Mouse (Mus musculus): ENCODE data around the gene Masp2. TPM values are rescaled to one million over a fixed set of nuclear protein-coding genes. Genes with fewer than 3 reads are reported as not detected.

The Masp2 gene
- polyA plus RNA-seq, 1 experiment from 2014 or later, result not detected

- WGBS, result 96% methylated on average over 3 of the region's 3 CpGs
- DNase-seq (ENCODE audit: low spot score) (no peak), ATAC-seq (replicated peaks; ENCODE audit: low FRiP score, low read depth) (no peak)
- H3K27ac ChIP-seq, result no peak overlapping the region
- H3K4me3 ChIP-seq (replicated peaks; ENCODE audit: low read depth, low read length), result no peak overlapping the region
- H3K9ac ChIP-seq (ENCODE audit: low read depth, low read length), result no peak overlapping the region
- no peak overlapping the region for H3K4me2 ChIP-seq (ENCODE audit: low read length)
- 0 out of 2 replicates have a peak, but pooled peaks cover 2% of the 10 kb centered on the region for H3K4me1 ChIP-seq (replicated peaks; ENCODE audit: insufficient read depth, low read length)
- H3K27me3 ChIP-seq (ENCODE audit: insufficient read depth, low read length), result no peaks in the 10 kb centered on the region
- peaks cover 33% of the 10 kb centered on the region for H3K36me3 ChIP-seq (ENCODE audit: insufficient read depth, low read length)
- TF ChIP-seq CTCF (IDR thresholded peaks at IDR 0.05; ENCODE audit: low read depth), result no peak
- H3K9me3 ChIP-seq (replicated peaks; ENCODE audit: low read length), result no peaks in the 10 kb centered on the region
Observed at GRCm38 (mm10) chr4:148596731-148597130, 5.6 kb upstream of the Masp2 start.

DNA sequence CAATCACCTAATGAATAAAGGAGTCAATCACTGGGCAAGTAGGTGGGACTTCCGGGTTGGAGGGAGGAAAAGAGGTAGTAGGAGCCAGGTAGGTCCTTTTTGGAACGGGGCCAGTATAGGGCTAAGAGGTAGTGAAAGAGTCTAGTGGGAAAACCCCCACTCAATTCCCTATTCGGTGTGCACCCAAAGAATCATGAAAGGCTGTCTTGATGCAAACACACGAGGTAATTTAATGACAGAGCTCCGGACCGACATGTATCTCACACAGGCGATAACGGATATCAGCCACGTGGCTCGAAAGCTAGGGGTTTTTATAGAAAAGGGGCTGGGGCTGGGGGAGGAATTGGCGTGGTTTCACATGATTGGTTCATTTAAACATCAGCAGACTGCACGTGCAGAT is 3.5 kb upstream of the Masp2 start:
- Histone ChIP-seq H3K9ac (ENCODE audit: low read depth, low read length) (no peak overlapping the region), H3K4me3 (replicated peaks; ENCODE audit: low read depth, low read length) (no peak overlapping the region), H3K4me1 (replicated peaks; ENCODE audit: insufficient read depth, low read length) (no peaks in the 10 kb centered on the region), H3K4me2 (ENCODE audit: low read length) (no peak overlapping the region), H3K36me3 (ENCODE audit: insufficient read depth, low read length) (peaks cover 28% of the 10 kb centered on the region), H3K9me3 (replicated peaks; ENCODE audit: low read length) (no peaks in the 10 kb centered on the region), H3K27ac (no peak overlapping the region), H3K27me3 (ENCODE audit: insufficient read depth, low read length) (no peaks in the 10 kb centered on the region)
- WGBS, result 94% methylated on average over 12 of the region's 12 CpGs
- no peak for TF ChIP-seq CTCF (IDR thresholded peaks at IDR 0.05; ENCODE audit: low read depth)
- ATAC-seq (replicated peaks; ENCODE audit: low FRiP score, low read depth), result no peak
- DNase-seq (ENCODE audit: low spot score), result no peak

DNA sequence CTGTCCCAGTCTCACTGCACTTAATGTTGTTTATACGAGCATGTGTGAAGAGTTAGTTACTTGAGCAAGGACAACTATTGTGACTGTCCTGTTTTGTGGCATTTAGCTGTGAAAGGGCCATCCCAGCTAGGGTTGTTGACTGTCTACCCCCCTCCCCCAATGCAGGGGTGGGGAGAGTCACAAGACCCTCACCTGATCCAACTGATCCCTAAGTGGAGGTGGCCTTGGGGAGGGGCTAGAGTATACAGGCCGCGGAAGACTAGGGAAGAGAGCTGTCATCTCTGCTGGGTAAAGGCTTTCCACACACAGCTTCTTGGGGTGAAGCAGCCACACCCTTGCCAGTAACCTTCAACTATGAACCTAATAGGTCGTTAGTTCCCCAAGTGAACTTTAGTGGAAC is 2.0 kb upstream of the Masp2 start:
- ATAC-seq (replicated peaks; ENCODE audit: low FRiP score, low read depth) (no peak), DNase-seq (ENCODE audit: low spot score) (no peak)
- no peaks in the 10 kb centered on the region for H3K4me1 ChIP-seq (replicated peaks; ENCODE audit: insufficient read depth, low read length)
- no peak overlapping the region for H3K27ac ChIP-seq
- no peaks in the 10 kb centered on the region for H3K27me3 ChIP-seq (ENCODE audit: insufficient read depth, low read length)
- TF ChIP-seq CTCF (IDR thresholded peaks at IDR 0.05; ENCODE audit: low read depth), result no peak
- H3K4me2 ChIP-seq (ENCODE audit: low read length), result no peak overlapping the region
- H3K36me3 ChIP-seq (ENCODE audit: insufficient read depth, low read length), result peaks cover 13% of the 10 kb centered on the region; the same call in 1 of the 2 replicates
- no peak overlapping the region for H3K4me3 ChIP-seq (replicated peaks; ENCODE audit: low read depth, low read length)
- H3K9me3 ChIP-seq (replicated peaks; ENCODE audit: low read length), result no peaks in the 10 kb centered on the region
- no peak overlapping the region for H3K9ac ChIP-seq (ENCODE audit: low read depth, low read length)
- WGBS, result 83% methylated on average over 4 of the region's 4 CpGs

GRCm38 (mm10) chr4:148601871-148602270 is 483 bp upstream of the Masp2 start:
- H3K4me1 ChIP-seq (replicated peaks; ENCODE audit: insufficient read depth, low read length), result no peaks in the 10 kb centered on the region
- ATAC-seq (replicated peaks; ENCODE audit: low FRiP score, low read depth), result no peak
- TF ChIP-seq CTCF (IDR thresholded peaks at IDR 0.05; ENCODE audit: low read depth), result no peak

DNA sequence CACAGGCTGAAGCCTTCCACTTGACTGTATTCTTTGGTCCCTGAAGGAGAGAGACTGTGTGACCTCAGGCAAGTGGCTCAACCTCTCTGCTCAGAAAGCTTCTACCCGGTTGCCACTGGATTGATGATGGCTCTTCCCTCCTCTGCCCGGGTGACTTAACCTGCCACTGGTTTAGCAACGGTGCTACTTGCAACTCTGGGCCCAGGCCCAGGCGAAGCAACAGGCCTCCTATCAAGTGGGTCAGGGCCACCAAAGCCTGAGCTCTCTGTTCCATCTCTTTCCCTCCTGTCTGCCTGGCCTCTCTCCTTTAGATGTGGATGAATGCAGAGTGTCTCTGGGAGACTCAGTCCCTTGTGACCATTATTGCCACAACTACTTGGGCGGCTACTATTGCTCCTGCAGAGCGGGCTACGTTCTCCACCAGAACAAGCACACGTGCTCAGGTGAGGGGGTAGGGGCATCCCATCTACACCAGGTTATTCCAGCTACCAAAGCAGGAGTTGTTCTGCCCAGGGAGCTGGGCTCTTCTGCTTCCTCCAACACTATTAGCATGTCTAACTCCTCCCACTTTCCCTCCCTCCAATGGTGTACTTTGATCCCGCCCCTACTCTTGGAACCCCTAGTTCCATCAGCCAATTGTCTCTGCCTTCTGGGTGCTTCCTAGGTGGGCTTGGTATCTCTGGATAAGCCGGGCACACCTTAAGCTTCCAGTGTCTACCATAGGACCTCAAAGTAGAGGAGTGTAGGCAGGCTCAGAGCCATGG is 1.2 kb downstream of the Masp2 start:
- H3K36me3 ChIP-seq (ENCODE audit: insufficient read depth, low read length), result 0 out of 2 replicates have a peak, but pooled peaks cover 1% of the 10 kb centered on the region
- ATAC-seq (replicated peaks; ENCODE audit: low FRiP score, low read depth) (no peak), DNase-seq (ENCODE audit: low spot score) (no peak)
- H3K4me3 ChIP-seq (replicated peaks; ENCODE audit: low read depth, low read length), result no peak overlapping the region
- no peaks in the 10 kb centered on the region for H3K9me3 ChIP-seq (replicated peaks; ENCODE audit: low read length)
- H3K9ac ChIP-seq (ENCODE audit: low read depth, low read length), result no peak overlapping the region
- WGBS, result 79% methylated on average over 10 of the region's 10 CpGs
- H3K27me3 ChIP-seq (ENCODE audit: insufficient read depth, low read length), result no peaks in the 10 kb centered on the region
- H3K4me1 ChIP-seq (replicated peaks; ENCODE audit: insufficient read depth, low read length), result 0 out of 2 replicates have a peak, but pooled peaks cover 3% of the 10 kb centered on the region
- no peak overlapping the region for H3K4me2 ChIP-seq (ENCODE audit: low read length)
- no peak for TF ChIP-seq CTCF (IDR thresholded peaks at IDR 0.05; ENCODE audit: low read depth)
- no peak overlapping the region for H3K27ac ChIP-seq

More at GRCm38 (mm10) chr4:148601871-148602270, 483 bp upstream of the Masp2 start:
- 0 out of 2 replicates have a peak, but pooled peaks cover 9% of the 10 kb centered on the region for H3K36me3 ChIP-seq (ENCODE audit: insufficient read depth, low read length)
- no peak overlapping the region for H3K4me3 ChIP-seq (replicated peaks; ENCODE audit: low read depth, low read length)
- H3K27ac ChIP-seq, result no peak overlapping the region
- H3K9ac ChIP-seq (ENCODE audit: low read depth, low read length), result no peak overlapping the region
- H3K9me3 ChIP-seq (replicated peaks; ENCODE audit: low read length), result no peaks in the 10 kb centered on the region
- no peak for DNase-seq (ENCODE audit: low spot score)
- 74% methylated on average over 4 of the region's 4 CpGs for WGBS
- no peak overlapping the region for H3K4me2 ChIP-seq (ENCODE audit: low read length)
- no peaks in the 10 kb centered on the region for H3K27me3 ChIP-seq (ENCODE audit: insufficient read depth, low read length)

GRCm38 (mm10) chr4:148604141-148604540 is 1.8 kb downstream of the Masp2 start:
- Histone ChIP-seq H3K9ac (ENCODE audit: low read depth, low read length) (no peak overlapping the region), H3K9me3 (replicated peaks; ENCODE audit: low read length) (no peaks in the 10 kb centered on the region), H3K27ac (no peak overlapping the region), H3K4me3 (replicated peaks; ENCODE audit: low read depth, low read length) (no peak overlapping the region), H3K36me3 (ENCODE audit: insufficient read depth, low read length) (no peaks in the 10 kb centered on the region), H3K27me3 (ENCODE audit: insufficient read depth, low read length) (no peaks in the 10 kb centered on the region), H3K4me1 (replicated peaks; ENCODE audit: insufficient read depth, low read length) (0 out of 2 replicates have a peak, but pooled peaks cover 3% of the 10 kb centered on the region), H3K4me2 (ENCODE audit: low read length) (no peak overlapping the region)
- WGBS, result 72% methylated on average over 7 of the region's 7 CpGs
- no peak for TF ChIP-seq CTCF (IDR thresholded peaks at IDR 0.05; ENCODE audit: low read depth)
- ATAC-seq (replicated peaks; ENCODE audit: low FRiP score, low read depth) (no peak), DNase-seq (ENCODE audit: low spot score) (no peak)

Measured in kidney, postnatal 0 days (tissue).